Mouse (Mus musculus): ENCODE measurements at regions not wholly inside any gene's neighbourhood (a gene's known extent, or its start where the extent isn't known, plus 50 kb on each side); places are given as distances from the start of the nearest gene placed in this dataset.

DNA sequence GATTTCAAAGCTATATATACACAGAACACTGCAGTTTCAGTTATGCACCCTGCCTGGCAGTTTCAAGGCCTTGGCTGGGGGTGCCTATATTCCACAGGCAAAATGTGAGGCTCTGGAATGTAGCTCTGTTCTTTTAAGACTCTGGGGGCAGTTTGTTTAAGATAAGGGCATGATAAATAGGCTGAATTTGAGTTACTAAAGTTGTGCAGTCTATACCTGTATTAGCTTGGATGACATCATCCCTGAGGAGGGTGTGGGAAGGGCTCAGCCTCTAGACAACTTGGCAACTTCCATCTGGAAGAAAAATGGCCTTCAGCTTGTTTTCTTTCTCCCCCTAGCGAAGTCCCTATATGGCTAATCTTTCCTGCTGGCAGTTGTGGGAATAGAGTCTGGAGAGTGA is 105.1 kb downstream of the Gm10604 start:
- Histone ChIP-seq H3K4me3 (no peak overlapping the region), H3K79me2 (ENCODE audit: control insufficient read depth, insufficient read depth) (no peaks in the 10 kb centered on the region), H3K36me3 (ENCODE audit: control insufficient read depth, insufficient read depth) (no peaks in the 10 kb centered on the region), H3ac (ENCODE audit: control insufficient read depth, insufficient read length) (no peak overlapping the region), H3K4me2 (ENCODE audit: low read depth) (no peak overlapping the region), H3K27me3 (ENCODE audit: control insufficient read depth, insufficient read depth, insufficient read length) (no peaks in the 10 kb centered on the region)
- TF ChIP-seq MYOD1 (IDR thresholded peaks at IDR 0.05; ENCODE audit: control insufficient read depth in 1 of 3, insufficient read length in 2 of 3, low read depth in 2 of 3): no peak
- no peak for TF ChIP-seq USF1 (IDR thresholded peaks at IDR 0.05; ENCODE audit: low read depth)
- no peak for TF ChIP-seq POLR2AphosphoS2 (IDR thresholded peaks at IDR 0.05; ENCODE audit: insufficient read length, low read depth)
- TF ChIP-seq SRF (IDR thresholded peaks at IDR 0.05; ENCODE audit: control insufficient read depth, insufficient read length, low read depth): no peak
- TF ChIP-seq CEBPB (IDR thresholded peaks at IDR 0.05; ENCODE audit: insufficient read depth, poor library complexity, severe bottlenecking): no peak
- no peak for TF ChIP-seq REST (IDR thresholded peaks at IDR 0.05; ENCODE audit: insufficient read depth, insufficient read length)
- TF ChIP-seq TCF12 (IDR thresholded peaks at IDR 0.05; ENCODE audit: insufficient read depth, poor library complexity, severe bottlenecking): no peak
- TF ChIP-seq MYOG (IDR thresholded peaks at IDR 0.05; ENCODE audit: control insufficient read depth in 1 of 3, insufficient read depth in 1 of 3, insufficient read length in 2 of 3, low read depth in 2 of 3): no peak
- no peak for TF ChIP-seq POLR2A (IDR thresholded peaks at IDR 0.05; ENCODE audit: insufficient read length, low read depth)
- no peak for TF ChIP-seq MAX (IDR thresholded peaks at IDR 0.05; ENCODE audit: low read depth)
- TF ChIP-seq TCF3 (IDR thresholded peaks at IDR 0.05; ENCODE audit: insufficient read length, low read depth): no peak
- no peak for TF ChIP-seq E2F4 (IDR thresholded peaks at IDR 0.05; ENCODE audit: insufficient read depth)

DNA sequence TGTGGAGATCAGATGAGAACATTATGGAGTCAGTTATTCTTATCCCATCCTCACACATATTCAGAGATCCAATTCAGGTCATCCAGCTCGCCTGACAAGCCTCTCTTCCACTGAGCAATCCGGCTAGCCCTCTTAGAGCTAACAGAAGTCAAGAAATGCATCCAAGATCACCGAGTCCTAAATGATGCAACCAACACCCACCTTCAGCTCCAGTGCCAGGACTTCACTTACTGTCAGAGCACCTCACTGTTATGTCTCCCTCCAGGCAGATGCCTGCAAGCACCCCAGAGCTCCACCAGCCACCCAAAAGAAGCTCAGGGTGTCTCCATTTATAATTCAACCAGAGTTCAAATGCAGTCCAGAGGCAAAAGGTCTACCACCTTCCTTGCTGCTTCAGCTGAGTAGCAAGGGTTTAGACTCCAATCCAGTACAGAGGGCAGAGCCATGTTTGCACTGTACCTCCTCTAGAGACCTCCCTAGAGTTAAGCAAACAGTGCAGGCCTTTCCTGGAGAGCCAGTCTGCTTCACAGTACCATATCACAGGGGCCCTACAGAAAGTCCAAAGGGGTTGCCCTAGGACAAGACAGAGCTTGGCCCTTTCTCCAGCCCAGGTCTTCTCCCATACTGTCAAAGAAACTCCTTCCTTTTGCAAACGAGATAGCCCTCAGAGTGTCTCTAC is 106.3 kb downstream of the Gm10604 start:
- TF ChIP-seq REST (IDR thresholded peaks at IDR 0.05; ENCODE audit: insufficient read depth, insufficient read length) (no peak), POLR2A (IDR thresholded peaks at IDR 0.05; ENCODE audit: insufficient read length, low read depth) (no peak), E2F4 (IDR thresholded peaks at IDR 0.05; ENCODE audit: insufficient read depth) (no peak), USF1 (IDR thresholded peaks at IDR 0.05; ENCODE audit: low read depth) (no peak)
- H3K79me2 ChIP-seq (ENCODE audit: control insufficient read depth, insufficient read depth): no peaks in the 10 kb centered on the region
- H3K27me3 ChIP-seq (ENCODE audit: control insufficient read depth, insufficient read depth, insufficient read length): no peaks in the 10 kb centered on the region

DNA sequence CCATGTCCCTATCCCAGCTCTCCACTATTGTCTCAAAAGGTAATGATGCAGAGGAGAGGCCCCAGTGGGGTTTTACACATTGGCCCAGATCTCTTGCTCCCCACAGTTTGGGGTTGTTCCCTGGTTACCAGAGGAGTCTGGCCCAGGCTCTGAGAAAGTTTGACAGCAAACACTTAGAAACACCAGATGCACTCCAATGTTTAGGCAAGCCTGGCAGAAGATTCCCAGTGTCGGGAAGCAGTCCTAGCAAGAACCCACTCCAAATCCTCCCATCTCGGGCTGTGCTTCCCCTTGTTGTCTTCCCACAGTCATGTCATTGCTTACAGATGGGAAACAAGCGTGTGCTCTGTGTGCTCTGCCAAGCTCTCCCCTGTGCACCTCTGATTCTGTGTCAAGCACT is 109.0 kb downstream of the Gm10604 start:
- H3ac ChIP-seq (ENCODE audit: control insufficient read depth, insufficient read length): no peak overlapping the region
- TF ChIP-seq MAX (IDR thresholded peaks at IDR 0.05; ENCODE audit: low read depth) (no peak), CEBPB (IDR thresholded peaks at IDR 0.05; ENCODE audit: insufficient read depth, poor library complexity, severe bottlenecking) (no peak), E2F4 (IDR thresholded peaks at IDR 0.05; ENCODE audit: insufficient read depth) (no peak), USF1 (IDR thresholded peaks at IDR 0.05; ENCODE audit: low read depth) (no peak), POLR2AphosphoS2 (IDR thresholded peaks at IDR 0.05; ENCODE audit: insufficient read length, low read depth) (no peak), MYOD1 (IDR thresholded peaks at IDR 0.05; ENCODE audit: control insufficient read depth in 1 of 3, insufficient read length in 2 of 3, low read depth in 2 of 3) (no peak), SRF (IDR thresholded peaks at IDR 0.05; ENCODE audit: control insufficient read depth, insufficient read length, low read depth) (no peak)

More for the DNA sequence above, 106.3 kb downstream of the Gm10604 start:
- H3K36me3 ChIP-seq (ENCODE audit: control insufficient read depth, insufficient read depth): no peaks in the 10 kb centered on the region
- H3K4me2 ChIP-seq (ENCODE audit: low read depth): no peak overlapping the region
- no peak overlapping the region for H3K4me3 ChIP-seq
- no peak overlapping the region for H3ac ChIP-seq (ENCODE audit: control insufficient read depth, insufficient read length)

DNA sequence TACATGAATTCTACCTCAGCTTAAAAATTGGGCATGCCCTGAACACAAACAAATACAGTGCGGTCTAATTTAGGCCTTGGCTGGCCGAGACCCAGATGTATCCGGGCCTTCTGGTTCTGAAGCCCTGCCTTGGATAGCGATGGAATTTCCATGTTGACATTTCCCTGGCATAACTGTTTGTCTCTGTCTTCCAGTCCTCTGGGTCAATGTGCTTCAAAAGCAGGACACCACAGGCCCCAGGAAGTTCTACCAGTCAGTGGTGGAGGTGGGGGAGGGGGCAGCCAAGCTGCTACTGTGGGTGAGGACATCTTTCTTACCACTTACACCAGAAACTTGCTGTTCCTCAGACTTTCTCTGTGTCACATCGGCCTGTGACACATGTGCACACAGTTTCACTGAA is 111.3 kb downstream of the Gm10604 start:
- no peak overlapping the region for H3K4me3 ChIP-seq
- no peak overlapping the region for H3K4me2 ChIP-seq (ENCODE audit: low read depth)
- H3K79me2 ChIP-seq (ENCODE audit: control insufficient read depth, insufficient read depth): no peaks in the 10 kb centered on the region
- TF ChIP-seq POLR2A (IDR thresholded peaks at IDR 0.05; ENCODE audit: insufficient read length, low read depth) (no peak), CEBPB (IDR thresholded peaks at IDR 0.05; ENCODE audit: insufficient read depth, poor library complexity, severe bottlenecking) (no peak), POLR2AphosphoS2 (IDR thresholded peaks at IDR 0.05; ENCODE audit: insufficient read length, low read depth) (no peak), REST (IDR thresholded peaks at IDR 0.05; ENCODE audit: insufficient read depth, insufficient read length) (no peak), E2F4 (IDR thresholded peaks at IDR 0.05; ENCODE audit: insufficient read depth) (no peak), TCF12 (IDR thresholded peaks at IDR 0.05; ENCODE audit: insufficient read depth, poor library complexity, severe bottlenecking) (no peak), TCF3 (IDR thresholded peaks at IDR 0.05; ENCODE audit: insufficient read length, low read depth) (no peak), MAX (IDR thresholded peaks at IDR 0.05; ENCODE audit: low read depth) (no peak), USF1 (IDR thresholded peaks at IDR 0.05; ENCODE audit: low read depth) (no peak), SRF (IDR thresholded peaks at IDR 0.05; ENCODE audit: control insufficient read depth, insufficient read length, low read depth) (no peak), MYOD1 (IDR thresholded peaks at IDR 0.05; ENCODE audit: control insufficient read depth in 1 of 3, insufficient read length in 2 of 3, low read depth in 2 of 3) (no peak), MYOG (IDR thresholded peaks at IDR 0.05; ENCODE audit: control insufficient read depth in 1 of 3, insufficient read depth in 1 of 3, insufficient read length in 2 of 3, low read depth in 2 of 3) (no peak)
- no peak overlapping the region for H3ac ChIP-seq (ENCODE audit: control insufficient read depth, insufficient read length)
- H3K27me3 ChIP-seq (ENCODE audit: control insufficient read depth, insufficient read depth, insufficient read length): no peaks in the 10 kb centered on the region
- H3K36me3 ChIP-seq (ENCODE audit: control insufficient read depth, insufficient read depth): no peaks in the 10 kb centered on the region

More for the DNA sequence above, 109.0 kb downstream of the Gm10604 start:
- H3K4me3 ChIP-seq: no peak overlapping the region
- no peak overlapping the region for H3K4me2 ChIP-seq (ENCODE audit: low read depth)
- H3K36me3 ChIP-seq (ENCODE audit: control insufficient read depth, insufficient read depth): no peaks in the 10 kb centered on the region
- no peaks in the 10 kb centered on the region for H3K79me2 ChIP-seq (ENCODE audit: control insufficient read depth, insufficient read depth)
- no peaks in the 10 kb centered on the region for H3K27me3 ChIP-seq (ENCODE audit: control insufficient read depth, insufficient read depth, insufficient read length)

DNA sequence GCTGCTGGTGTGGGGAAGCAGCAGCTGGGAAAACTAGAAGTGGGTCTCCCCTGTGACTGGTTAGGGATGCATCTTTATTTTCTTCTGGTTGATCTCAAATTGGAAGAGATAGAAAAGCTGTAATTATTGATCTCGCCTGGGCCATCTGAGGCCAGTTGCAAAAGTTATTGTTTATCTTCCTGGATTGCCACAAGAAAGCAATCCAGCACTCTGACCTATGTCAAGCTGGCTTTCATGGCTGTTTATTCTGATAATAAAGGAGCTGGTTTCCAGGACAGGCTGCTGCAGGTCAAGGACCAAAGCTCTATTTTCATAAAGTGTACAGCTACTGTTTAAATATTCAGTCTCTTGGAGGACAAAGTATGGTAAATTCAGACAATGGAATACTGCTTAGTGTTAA is 112.5 kb downstream of the Gm10604 start:
- Histone ChIP-seq H3ac (ENCODE audit: control insufficient read depth, insufficient read length) (no peak overlapping the region), H3K27me3 (ENCODE audit: control insufficient read depth, insufficient read depth, insufficient read length) (no peaks in the 10 kb centered on the region), H3K4me2 (ENCODE audit: low read depth) (no peak overlapping the region), H3K4me3 (no peak overlapping the region), H3K79me2 (ENCODE audit: control insufficient read depth, insufficient read depth) (no peaks in the 10 kb centered on the region), H3K36me3 (ENCODE audit: control insufficient read depth, insufficient read depth) (no peaks in the 10 kb centered on the region)
- TF ChIP-seq CEBPB (IDR thresholded peaks at IDR 0.05; ENCODE audit: insufficient read depth, poor library complexity, severe bottlenecking): no peak
